Mouse (Mus musculus) small intestine, adult 2 months (tissue): ENCODE data around the gene Ccnk. TPM values are rescaled to one million over a fixed set of nuclear protein-coding genes. Genes with fewer than 3 reads are reported as not detected.

Source experiments
- H3K27ac ChIP-seq: fragments of 200-500 bp; 2 replicates; pipeline ENCODE4 v1.5.1; 2012; ENCODE audit warnings: low read depth, low read length, control low read depth, inconsistent platforms; ENCODE audit not compliant: insufficient read depth
- H3K27me3 ChIP-seq: fragments of 200-500 bp; 2 replicates; pipeline ENCODE4 v1.6.1; 2012; ENCODE audit warnings: mild to moderate bottlenecking, moderate library complexity, low read length, inconsistent platforms; ENCODE audit not compliant: control insufficient read depth, insufficient read depth
- H3K36me3 ChIP-seq: fragments of 200-500 bp; 2 replicates; pipeline ENCODE4 v1.6.1; 2012; ENCODE audit warnings: mild to moderate bottlenecking, low read length, control low read depth, inconsistent platforms; ENCODE audit not compliant: control insufficient read depth, insufficient read depth
- H3K4me1 ChIP-seq: fragments of 200-500 bp; 2 replicates; pipeline ENCODE4 v1.6.1; 2012; ENCODE audit warnings: low read length, inconsistent platforms, mixed read lengths; ENCODE audit not compliant: control insufficient read depth, insufficient read depth, insufficient read length
- H3K4me3 ChIP-seq: fragments of 200-500 bp; 2 replicates; pipeline ENCODE4 v1.5.1; 2012; ENCODE audit warnings: low read depth, mild to moderate bottlenecking, control low read depth, inconsistent platforms, low read length, moderate library complexity
- CTCF ChIP-seq: fragments of 200-500 bp; IDR thresholded peaks from 2 replicates; pipeline ENCODE4 v1.5.1; 2012; ENCODE audit warnings: low read depth, mild to moderate bottlenecking, control low read depth, inconsistent platforms, low read length, moderate library complexity, mixed read lengths; ENCODE audit not compliant: insufficient replicate concordance, insufficient read length; ENCODE audit errors: extremely low read depth
- POLR2A ChIP-seq: fragments of 200-500 bp; IDR thresholded peaks from 2 replicates; pipeline ENCODE4 v1.6.1; 2012; ENCODE audit warnings: low read depth, mild to moderate bottlenecking, control low read depth, inconsistent platforms, low read length, moderate library complexity
- WGBS: fragments of 180-500 bp; shearing (Covaris S2); methylation state at CpG from one replicate; pipeline ENCODE4 v1.1.7; 2018; 5-methylcytosine and 5-hydroxymethylcytosine counted together
- polyA plus RNA-seq: library from polyadenylated mRNA; depleted of rRNA; stranded (reverse); fragments of >200 nt; gene quantifications from 2 replicates; pipeline ENCODE4 v1.2.3, GENCODE M21; 2012

Ccnk gene
- polyA plus RNA-seq, 1 experiment = 11.4 TPM

GRCm38 (mm10) chr12:108193878-108194277 lies 14.5 kb downstream of the Ccnk start:
- WGBS = 87% methylated on average over 5 of the region's 5 CpGs
- Histone ChIP-seq H3K4me3 (no peak overlapping the region), H3K27me3 (no peaks in the 10 kb centered on the region), H3K4me1 (no peaks in the 10 kb centered on the region), H3K27ac (no peak overlapping the region), H3K36me3 (peaks cover 73% of the 10 kb centered on the region)
- no peak for TF ChIP-seq POLR2A
- TF ChIP-seq CTCF = no peak

GRCm38 (mm10) chr12:108195761-108196160 lies 16.4 kb downstream of the Ccnk start:
- Histone ChIP-seq H3K27me3 (no peaks in the 10 kb centered on the region), H3K27ac (no peak overlapping the region)
- 95% methylated on average over 11 of the region's 11 CpGs for WGBS

GRCm38 (mm10) chr12:108198447-108198846 lies 19.1 kb downstream of the Ccnk start:
- Histone ChIP-seq H3K27me3 (no peaks in the 10 kb centered on the region), H3K36me3 (peaks cover 82% of the 10 kb centered on the region), H3K4me3 (no peak overlapping the region), H3K4me1 (no peaks in the 10 kb centered on the region), H3K27ac (no peak overlapping the region)
- 88% methylated on average over 4 of the region's 4 CpGs for WGBS
- TF ChIP-seq POLR2A = no peak
- TF ChIP-seq CTCF = no peak

More at GRCm38 (mm10) chr12:108195761-108196160, 16.4 kb downstream of the Ccnk start:
- Histone ChIP-seq H3K4me3 (no peak overlapping the region), H3K4me1 (no peaks in the 10 kb centered on the region), H3K36me3 (peaks cover 79% of the 10 kb centered on the region)
- TF ChIP-seq CTCF = no peak
- no peak for TF ChIP-seq POLR2A

DNA sequence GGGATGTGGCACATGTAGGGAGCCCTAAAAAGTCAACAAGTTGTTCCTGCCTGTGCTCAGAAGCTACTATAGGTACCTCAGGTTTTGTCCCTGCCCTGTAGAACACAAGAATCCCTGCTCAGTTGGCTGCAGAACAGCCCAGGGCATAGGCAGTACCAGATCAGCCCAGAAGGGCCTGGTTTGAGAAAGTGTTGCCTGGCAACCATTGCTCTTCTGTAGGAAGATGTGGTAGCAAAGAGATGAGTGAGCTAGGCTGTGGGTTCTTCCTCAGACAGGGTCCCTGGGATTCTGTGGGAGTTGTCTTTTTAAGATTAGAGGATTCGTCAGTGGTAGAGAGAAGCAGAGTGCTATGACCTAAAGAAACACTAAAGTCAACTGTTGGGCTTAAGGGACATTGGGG lies 20.7 kb downstream of the Ccnk start:
- 92% methylated on average over 1 of the region's 1 CpGs for WGBS
- peaks cover 80% of the 10 kb centered on the region for H3K36me3 ChIP-seq

GRCm38 (mm10) chr12:108203895-108204294 lies 24.5 kb downstream of the Ccnk start:
- peaks cover 66% of the 10 kb centered on the region for H3K36me3 ChIP-seq
- no peaks in the 10 kb centered on the region for H3K4me1 ChIP-seq
- no peak for TF ChIP-seq POLR2A
- TF ChIP-seq CTCF = no peak
- WGBS = 75% methylated on average over 8 of the region's 8 CpGs
- no peaks in the 10 kb centered on the region for H3K27me3 ChIP-seq
- no peak overlapping the region for H3K27ac ChIP-seq
- H3K4me3 ChIP-seq = no peak overlapping the region

More for the DNA sequence above, 20.7 kb downstream of the Ccnk start:
- H3K27ac ChIP-seq = no peak overlapping the region
- H3K4me3 ChIP-seq = no peak overlapping the region
- no peaks in the 10 kb centered on the region for H3K27me3 ChIP-seq
- no peaks in the 10 kb centered on the region for H3K4me1 ChIP-seq
- no peak for TF ChIP-seq POLR2A
- TF ChIP-seq CTCF = no peak

- H3K4me3 ChIP-seq = no peak overlapping the region
- no peak for TF ChIP-seq POLR2A
- TF ChIP-seq CTCF = no peak
- peaks cover 56% of the 10 kb centered on the region for H3K36me3 ChIP-seq
- H3K27ac ChIP-seq = no peak overlapping the region
- H3K27me3 ChIP-seq = no peaks in the 10 kb centered on the region
- 80% methylated on average over 12 of the region's 12 CpGs for WGBS
- H3K4me1 ChIP-seq = peaks cover 7% of the 10 kb centered on the region
Measured at GRCm38 (mm10) chr12:108204978-108205377, 25.6 kb downstream of the Ccnk start.

DNA sequence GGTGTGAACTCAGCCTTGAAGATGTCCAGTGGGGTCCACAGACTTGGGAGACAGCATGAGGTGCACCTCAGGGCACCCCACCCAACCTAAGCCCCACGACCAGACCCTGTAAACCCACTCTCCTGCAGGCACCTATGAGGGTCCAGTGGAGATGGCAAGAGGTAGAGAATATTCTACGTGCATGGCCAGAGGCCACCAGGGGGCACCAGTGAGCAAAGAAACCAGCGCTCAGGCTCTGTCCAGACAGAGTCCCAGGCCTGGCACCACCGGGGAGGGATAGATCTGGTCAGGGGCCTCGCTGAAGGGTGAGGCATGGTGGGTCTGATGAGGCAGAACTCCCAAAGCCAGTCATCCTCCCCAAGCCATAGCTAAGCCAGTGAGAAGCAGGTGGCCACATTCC lies 27.3 kb downstream of the Ccnk start:
- H3K36me3 ChIP-seq = peaks cover 42% of the 10 kb centered on the region
- 11% methylated on average over 5 of the region's 5 CpGs for WGBS
- H3K4me1 ChIP-seq = peaks cover 9% of the 10 kb centered on the region
- peak; percentile 84; the same call in 1 of the 2 replicates for TF ChIP-seq CTCF
- TF ChIP-seq POLR2A = no peak
- H3K27ac ChIP-seq = no peak overlapping the region
- no peak overlapping the region for H3K4me3 ChIP-seq
- no peaks in the 10 kb centered on the region for H3K27me3 ChIP-seq
